8 mouse cellular contexts compared by ENCODE assay signal in genomic region chr11:51618894-51619408, GRCm38 (mm10). TPM values are rescaled to one million over a fixed set of nuclear protein-coding genes. Genes with fewer than 3 reads are reported as not detected.
A peak's percentile ranks its signal among the peaks of the same experiment; 100 is the strongest.
DNase-seq lines count a peak whose midpoint lies in the region; ATAC-seq and TF ChIP-seq lines count a peak whose summit lies in the region.

No protein-coding gene starts in this region.

- peak overlapping the region; percentile 46; the same call in 1 of the 2 replicates for H3K9ac ChIP-seq in heart, embryonic 12.5 days
- peak overlapping the region; percentile 68 for H3K9ac ChIP-seq in ES-Bruce4 (ENCODE audit: low read depth, poor library complexity, severe bottlenecking)
- no peak overlapping the region for H3K9ac ChIP-seq in forebrain, embryonic 16.5 days (replicated peaks; ENCODE audit: low read depth, low read length)
- H3K9ac ChIP-seq in liver, postnatal 0 days (replicated peaks), result peak overlapping the region; percentile 93

- DNase-seq in heart, postnatal 4 days, result no peak
- no peak for DNase-seq in liver, postnatal 0 days
- DNase-seq in adipocyte (ENCODE audit: low spot score), result no peak
- no peak for DNase-seq in cerebellum, adult 9-10 months

- H3K4me2 ChIP-seq in heart, embryonic 12.5 days, result peak overlapping the region; percentile 66
- peak overlapping the region; percentile 65 for H3K4me2 ChIP-seq in forebrain, embryonic 16.5 days (ENCODE audit: low read length)
- H3K4me2 ChIP-seq in liver, postnatal 0 days (ENCODE audit: low read depth, low read length), result peak overlapping the region; percentile 94

- TF ChIP-seq POLR2A in ES-Bruce4 (IDR thresholded peaks at IDR 0.05; ENCODE audit: insufficient read depth, low read length), result no peak

- no peaks in the 10 kb centered on the region for H3K9me3 ChIP-seq in heart, embryonic 12.5 days (replicated peaks)
- no peaks in the 10 kb centered on the region for H3K9me3 ChIP-seq in ES-Bruce4 (replicated peaks; ENCODE audit: control insufficient read depth, insufficient read depth, low read length, poor library complexity, severe bottlenecking)
- no peaks in the 10 kb centered on the region for H3K9me3 ChIP-seq in forebrain, embryonic 16.5 days (ENCODE audit: control insufficient read depth, low read length)
- no peaks in the 10 kb centered on the region for H3K9me3 ChIP-seq in liver, postnatal 0 days (ENCODE audit: low read length)

- H3K27ac ChIP-seq in heart, embryonic 12.5 days (ENCODE audit: poor library complexity, severe bottlenecking), result no peak overlapping the region
- peak overlapping the region; percentile 75 for H3K27ac ChIP-seq in ES-Bruce4 (ENCODE audit: insufficient read depth, low read length)
- no peak overlapping the region for H3K27ac ChIP-seq in forebrain, embryonic 16.5 days (ENCODE audit: low read length)
- H3K27ac ChIP-seq in liver, postnatal 0 days (ENCODE audit: low read depth), result peak overlapping the region; percentile 36; the same call in 1 of the 2 replicates

- ATAC-seq in heart, embryonic 12.5 days (ENCODE audit: insufficient number of reproducible peaks, low FRiP score), result peak; percentile 1; the same call in 1 of the 2 replicates
- ATAC-seq in forebrain, embryonic 16.5 days, result no peak
- peak; percentile 5; the same call in 1 of the 2 replicates for ATAC-seq in liver, postnatal 0 days
- ATAC-seq in erythroid progenitor cell, adult 5-6 weeks (replicated peaks; ENCODE audit: low FRiP score, poor library complexity, severe bottlenecking), result no peak

- no peak for TF ChIP-seq CTCF in ES-Bruce4 (IDR thresholded peaks at IDR 0.05; ENCODE audit: low read depth, low read length)
- no peak for TF ChIP-seq CTCF in liver, postnatal 0 days (IDR thresholded peaks at IDR 0.05; ENCODE audit: low read depth)

- no peaks in the 10 kb centered on the region for H3K27me3 ChIP-seq in heart, embryonic 12.5 days (replicated peaks)
- H3K27me3 ChIP-seq in ES-Bruce4 (ENCODE audit: control insufficient read depth, insufficient read depth, low read length, poor library complexity, severe bottlenecking), result no peaks in the 10 kb centered on the region
- H3K27me3 ChIP-seq in forebrain, embryonic 16.5 days (replicated peaks; ENCODE audit: control insufficient read depth, insufficient read depth, low read length), result no peaks in the 10 kb centered on the region
- H3K27me3 ChIP-seq in liver, postnatal 0 days (ENCODE audit: insufficient read depth, low read length), result no peaks in the 10 kb centered on the region

- H3K36me3 ChIP-seq in heart, embryonic 12.5 days, result peaks cover 25% of the 10 kb centered on the region
- peaks cover 26% of the 10 kb centered on the region for H3K36me3 ChIP-seq in ES-Bruce4 (ENCODE audit: control insufficient read depth, insufficient read depth, low read length, poor library complexity, severe bottlenecking)
- peaks cover 15% of the 10 kb centered on the region for H3K36me3 ChIP-seq in forebrain, embryonic 16.5 days (ENCODE audit: control insufficient read depth, insufficient read depth)
- H3K36me3 ChIP-seq in liver, postnatal 0 days (replicated peaks; ENCODE audit: insufficient read depth, low read length), result peaks cover 21% of the 10 kb centered on the region

- WGBS in heart, embryonic 12.5 days, result 50% methylated on average over 8 of the region's 8 CpGs
- 62% methylated on average over 7 of the region's 8 CpGs for WGBS in forebrain, embryonic 16.5 days
- WGBS in liver, postnatal 0 days (ENCODE audit: insufficient replicate concordance), result 29% methylated on average over 8 of the region's 8 CpGs

- H3K4me1 ChIP-seq in heart, embryonic 12.5 days (replicated peaks), result peaks cover 26% of the 10 kb centered on the region
- H3K4me1 ChIP-seq in ES-Bruce4 (ENCODE audit: control insufficient read depth, insufficient read depth, low read length), result no peaks in the 10 kb centered on the region
- H3K4me1 ChIP-seq in forebrain, embryonic 16.5 days (replicated peaks; ENCODE audit: control insufficient read depth, insufficient read depth, low read length), result peaks cover 22% of the 10 kb centered on the region
- peaks cover 25% of the 10 kb centered on the region for H3K4me1 ChIP-seq in liver, postnatal 0 days (ENCODE audit: insufficient read depth)

- TF ChIP-seq EP300 in ES-Bruce4 (IDR thresholded peaks at IDR 0.05; ENCODE audit: insufficient read depth, low read depth, low read length), result no peak
- TF ChIP-seq EP300 in liver, postnatal 0 days (IDR thresholded peaks at IDR 0.05; ENCODE audit: low read depth), result no peak

- H3K4me3 ChIP-seq in heart, embryonic 12.5 days, result peak overlapping the region; percentile 82
- peak overlapping the region; percentile 83 for H3K4me3 ChIP-seq in ES-Bruce4 (ENCODE audit: low read depth, low read length)
- H3K4me3 ChIP-seq in forebrain, embryonic 16.5 days (replicated peaks; ENCODE audit: low read length), result peak overlapping the region; percentile 61
- peak overlapping the region; percentile 81 for H3K4me3 ChIP-seq in liver, postnatal 0 days (ENCODE audit: low read depth, low read length)

RNA-seq across cellular contexts. Expression of gene Nhp2, which starts 0.6 kb away (rescaled TPM):
- polyA plus RNA-seq in heart, embryonic 12.5 days (2016; fragmentation: Nextera tagmentation; extraction: Ambion mirVana), result 89.6 and 91.9 TPM in 2 replicates
- total RNA-seq in heart, postnatal 4 days (2021), result 10 to 100 TPM; 41.4 to 42.4 TPM
- polyA plus RNA-seq in ES-Bruce4 (2011; ENCODE audit: insufficient read depth, insufficient read length, low read depth, missing spikeins), result 202 and 205 TPM in 2 replicates
- polyA plus RNA-seq in forebrain, embryonic 16.5 days (2015; fragmentation: Nextera tagmentation; extraction: Ambion mirVana), result 94.1 and 97.9 TPM in 2 replicates
- 70.1 and 76.2 TPM in 2 replicates for polyA plus RNA-seq in liver, postnatal 0 days (2015; fragmentation: Nextera tagmentation; extraction: Ambion mirVana)
- total RNA-seq in erythroid progenitor cell, adult 5-6 weeks (2015; ENCODE audit: low replicate concordance), result 15.9 and 23.1 TPM in 2 replicates
- total RNA-seq in erythroid progenitor cell, adult 5-6 weeks (2017; ENCODE audit: low replicate concordance), result 12.3 and 14.8 TPM in 2 replicates

RNA-seq across cellular contexts. Expression of gene Hnrnpab, which starts 12.3 kb away (rescaled TPM):
- 428 and 457 TPM in 2 replicates for polyA plus RNA-seq in heart, embryonic 12.5 days (2016; fragmentation: Nextera tagmentation; extraction: Ambion mirVana)
- total RNA-seq in heart, postnatal 4 days (2021), result 100 to 1,000 TPM; 366 to 372 TPM
- polyA plus RNA-seq in ES-Bruce4 (2011; ENCODE audit: insufficient read depth, insufficient read length, low read depth, missing spikeins), result 609 and 639 TPM in 2 replicates
- polyA plus RNA-seq in forebrain, embryonic 16.5 days (2015; fragmentation: Nextera tagmentation; extraction: Ambion mirVana), result 441 and 518 TPM in 2 replicates
- polyA plus RNA-seq in liver, postnatal 0 days (2015; fragmentation: Nextera tagmentation; extraction: Ambion mirVana), result 114 and 130 TPM in 2 replicates
- 250 and 265 TPM in 2 replicates for total RNA-seq in erythroid progenitor cell, adult 5-6 weeks (2015; ENCODE audit: low replicate concordance)
- 313 and 505 TPM in 2 replicates for total RNA-seq in erythroid progenitor cell, adult 5-6 weeks (2017; ENCODE audit: low replicate concordance)

RNA-seq across cellular contexts. Expression of gene Rmnd5b, which starts 16.7 kb away (rescaled TPM):
- 27.9 and 28.5 TPM in 2 replicates for polyA plus RNA-seq in heart, embryonic 12.5 days (2016; fragmentation: Nextera tagmentation; extraction: Ambion mirVana)
- total RNA-seq in heart, postnatal 4 days (2021), result 10 to 100 TPM; 24.3 to 27.4 TPM
- 17.9 and 20.2 TPM in 2 replicates for polyA plus RNA-seq in ES-Bruce4 (2011; ENCODE audit: insufficient read depth, insufficient read length, low read depth, missing spikeins)
- polyA plus RNA-seq in forebrain, embryonic 16.5 days (2015; fragmentation: Nextera tagmentation; extraction: Ambion mirVana), result 80.9 and 85.6 TPM in 2 replicates
- polyA plus RNA-seq in liver, postnatal 0 days (2015; fragmentation: Nextera tagmentation; extraction: Ambion mirVana), result 13.0 and 16.0 TPM in 2 replicates
- total RNA-seq in erythroid progenitor cell, adult 5-6 weeks (2015; ENCODE audit: low replicate concordance), result 8.6 and 10.5 TPM in 2 replicates
- total RNA-seq in erythroid progenitor cell, adult 5-6 weeks (2017; ENCODE audit: low replicate concordance), result 2.1 and 14.6 TPM in 2 replicates

RNA-seq across cellular contexts. Expression of gene N4bp3, which starts 31.7 kb away (rescaled TPM):
- polyA plus RNA-seq in heart, embryonic 12.5 days (2016; fragmentation: Nextera tagmentation; extraction: Ambion mirVana), result 7.8 and 8.4 TPM in 2 replicates
- total RNA-seq in heart, postnatal 4 days (2021), result 10 to 100 TPM; 41.3 to 44.4 TPM
- 18.5 and 19.9 TPM in 2 replicates for polyA plus RNA-seq in ES-Bruce4 (2011; ENCODE audit: insufficient read depth, insufficient read length, low read depth, missing spikeins)
- polyA plus RNA-seq in forebrain, embryonic 16.5 days (2015; fragmentation: Nextera tagmentation; extraction: Ambion mirVana), result 10.2 and 12.9 TPM in 2 replicates
- polyA plus RNA-seq in liver, postnatal 0 days (2015; fragmentation: Nextera tagmentation; extraction: Ambion mirVana), result 2.4 and 2.8 TPM in 2 replicates
- not detected in 2 replicates for total RNA-seq in erythroid progenitor cell, adult 5-6 weeks (2015; ENCODE audit: low replicate concordance)
- total RNA-seq in erythroid progenitor cell, adult 5-6 weeks (2017; ENCODE audit: low replicate concordance), result 2.1 TPM in 1 of 2 replicates, not detected in the other

RNA-seq across cellular contexts. Expression of gene D930048N14Rik, which starts 31.8 kb away (rescaled TPM):
- 0.77 and 1.0 TPM in 2 replicates for polyA plus RNA-seq in heart, embryonic 12.5 days (2016; fragmentation: Nextera tagmentation; extraction: Ambion mirVana)
- 1 to 10 TPM; 1.3 to 2.0 TPM for total RNA-seq in heart, postnatal 4 days (2021)
- 10.1 and 10.6 TPM in 2 replicates for polyA plus RNA-seq in ES-Bruce4 (2011; ENCODE audit: insufficient read depth, insufficient read length, low read depth, missing spikeins)
- polyA plus RNA-seq in forebrain, embryonic 16.5 days (2015; fragmentation: Nextera tagmentation; extraction: Ambion mirVana), result 0.58 and 0.70 TPM in 2 replicates
- 0.15 and 0.34 TPM in 2 replicates for polyA plus RNA-seq in liver, postnatal 0 days (2015; fragmentation: Nextera tagmentation; extraction: Ambion mirVana)
- total RNA-seq in erythroid progenitor cell, adult 5-6 weeks (2015; ENCODE audit: low replicate concordance), result not detected in 2 replicates
- not detected in 2 replicates for total RNA-seq in erythroid progenitor cell, adult 5-6 weeks (2017; ENCODE audit: low replicate concordance)

Comparison
In these comparisons a context has a peak if more than half of its experiments do, and no peak if none do; other contexts are left out.
1. ATAC-seq: peak in heart, embryonic 12.5 days (single experiment) and liver, postnatal 0 days (single experiment); none in forebrain, embryonic 16.5 days (single experiment) and erythroid progenitor cell, adult 5-6 weeks (single experiment).
2. H3K27ac ChIP-seq: peak in ES-Bruce4 (single experiment) and liver, postnatal 0 days (single experiment); none in heart, embryonic 12.5 days (single experiment) and forebrain, embryonic 16.5 days (single experiment).
3. Peak in every context shown above with its lines, with median percentiles within 50 percentile points of each other: H3K4me2 ChIP-seq and H3K4me3 ChIP-seq.